Mouse (Mus musculus) bone marrow macrophage, adult 2 months (primary cell): ENCODE data around the gene Aven. TPM values are rescaled to one million over a fixed set of nuclear protein-coding genes. Genes with fewer than 3 reads are reported as not detected.
A peak's percentile ranks its signal among the peaks of the same experiment; 100 is the strongest.
"Not testable (repeated sequence)": the region's sequence is repeated elsewhere in the genome, so short reads cannot be mapped to it uniquely, and the experiment has no call there.

Source experiments
- H3K27ac ChIP-seq: 2 replicates; pipeline ENCODE4 v1.5.1; 2012; ENCODE audit warnings: low read depth, low read length; ENCODE audit not compliant: insufficient read depth
- H3K4me1 ChIP-seq: 2 replicates; pipeline ENCODE4 v1.6.1; 2012; ENCODE audit warnings: low read length; ENCODE audit not compliant: control insufficient read depth, insufficient read depth
- H3K4me3 ChIP-seq: 2 replicates; pipeline ENCODE4 v1.5.1; 2012; ENCODE audit warnings: mild to moderate bottlenecking, low read length, moderate library complexity; ENCODE audit not compliant: insufficient read depth
- CTCF ChIP-seq: IDR thresholded peaks from 2 replicates; pipeline ENCODE4 v1.5.1; 2012; ENCODE audit warnings: low read depth, mild to moderate bottlenecking, low read length, moderate library complexity
- POLR2A ChIP-seq: IDR thresholded peaks from 2 replicates; pipeline ENCODE4 v1.6.1; 2012; ENCODE audit warnings: mild to moderate bottlenecking, low read depth, low read length, borderline replicate concordance
- polyA plus RNA-seq: library from polyadenylated mRNA; stranded (reverse); fragments of >200 nt; gene quantifications from 2 replicates; pipeline ENCODE4 v1.2.4, GENCODE M21; 2012; ENCODE audit not compliant: missing spikeins, insufficient read depth, insufficient read length

Gene Aven
- polyA plus RNA-seq: 8.9 and 9.4 TPM in 2 replicates

GRCm38 (mm10) chr2:112492856-112493538, at the start of gene Aven:
TSS of gene Aven (plus strand) at chr2:112492964.
- Histone ChIP-seq H3K27ac (peak within 1 kb of the TSS; percentile 77), H3K4me3 (peak within 1 kb of the TSS; percentile 79), H3K4me1 (peaks cover 15% of the 10 kb centered on the region)
- no peak for TF ChIP-seq CTCF
- no peak for TF ChIP-seq POLR2A

GRCm38 (mm10) chr2:112443491-112443890, 49.3 kb upstream of the Aven start:
- TF ChIP-seq POLR2A (no peak), CTCF (no peak)
- peaks cover 27% of the 10 kb centered on the region for H3K4me1 ChIP-seq
- H3K4me3 ChIP-seq: no peak overlapping the region
- H3K27ac ChIP-seq: peak overlapping the region; percentile 21

GRCm38 (mm10) chr2:112445511-112445910, 47.3 kb upstream of the Aven start:
- H3K27ac ChIP-seq: no peak overlapping the region
- peaks cover 33% of the 10 kb centered on the region for H3K4me1 ChIP-seq
- no peak overlapping the region for H3K4me3 ChIP-seq
- TF ChIP-seq CTCF (no peak), POLR2A (no peak)

GRCm38 (mm10) chr2:112448046-112448445, 44.7 kb upstream of the Aven start:
- Histone ChIP-seq H3K4me3 (peak overlapping the region; percentile 11; the same call in 1 of the 2 replicates), H3K27ac (peak overlapping the region; percentile 99), H3K4me1 (peaks cover 41% of the 10 kb centered on the region)

GRCm38 (mm10) chr2:112448510-112449059, 44.2 kb upstream of the Aven start:
- H3K27ac ChIP-seq: peak overlapping the region; percentile 99
- peak overlapping the region; percentile 11; the same call in 1 of the 2 replicates for H3K4me3 ChIP-seq
- TF ChIP-seq POLR2A: no peak
- no peak for TF ChIP-seq CTCF
- peaks cover 36% of the 10 kb centered on the region for H3K4me1 ChIP-seq

- Histone ChIP-seq H3K4me1 (peaks cover 32% of the 10 kb centered on the region), H3K4me3 (no peak overlapping the region), H3K27ac (no peak overlapping the region)
- TF ChIP-seq POLR2A (no peak), CTCF (0 out of 2 replicates have a peak, but pooled peaks have one; percentile 26)
Measured at GRCm38 (mm10) chr2:112449597-112450296, 43.0 kb upstream of the Aven start.

- H3K27ac ChIP-seq, H3K4me3 ChIP-seq: not testable (repeated sequence)
- H3K4me1 ChIP-seq: peaks cover 26% of the 10 kb centered on the region
Measured at GRCm38 (mm10) chr2:112452513-112452912, 40.3 kb upstream of the Aven start.

- TF ChIP-seq POLR2A (no peak), CTCF (no peak)
- Histone ChIP-seq H3K4me1 (peaks cover 22% of the 10 kb centered on the region), H3K4me3 (peak overlapping the region; percentile 97), H3K27ac (peak overlapping the region; percentile 73)
Measured at GRCm38 (mm10) chr2:112454125-112454861, 38.5 kb upstream of the Aven start.

- Histone ChIP-seq H3K4me3 (peak within 1 kb of the TSS; percentile 97), H3K27ac (peak within 1 kb of the TSS; percentile 73), H3K4me1 (peaks cover 19% of the 10 kb centered on the region)
- no peak for TF ChIP-seq CTCF
Measured at GRCm38 (mm10) chr2:112454862-112455564, 37.8 kb upstream of the Aven start, which contains the start of gene Emc7. TSS of gene Emc7 (plus strand) at chr2:112454997.
